Comparison of ENCODE assay signal across 8 mouse cellular contexts in the genomic region with DNA sequence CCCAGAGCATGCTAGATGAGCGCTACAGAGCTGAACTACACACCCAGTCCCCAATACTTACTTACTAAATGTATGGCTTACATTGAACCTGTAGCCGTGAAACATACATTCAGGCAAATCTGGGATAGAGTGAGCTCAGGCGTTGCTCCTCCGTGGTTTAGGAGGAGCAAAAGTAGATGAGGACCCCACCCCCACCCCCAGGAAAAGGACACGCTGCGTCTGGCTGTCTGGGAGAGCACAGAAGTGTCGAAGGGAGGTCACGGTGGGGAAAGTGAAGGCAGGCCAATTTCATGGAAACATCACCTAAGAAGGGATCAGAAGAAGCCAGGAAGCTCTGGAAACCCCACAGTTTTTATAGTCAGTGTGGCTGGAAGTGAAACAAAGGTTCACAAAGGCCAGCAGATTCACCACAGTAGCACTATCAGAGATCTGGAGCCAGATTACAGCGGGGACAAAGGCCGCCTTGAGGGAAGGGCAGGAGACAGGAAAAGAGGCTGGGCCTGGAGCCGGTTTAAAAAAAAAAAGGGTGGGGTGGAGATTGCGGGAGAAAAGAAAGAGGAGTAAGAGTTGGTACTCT. TPM values are rescaled to one million over a fixed set of nuclear protein-coding genes. Genes with fewer than 3 reads are reported as not detected.
DNase-seq lines count a peak whose midpoint lies in the region; ATAC-seq and TF ChIP-seq lines count a peak whose summit lies in the region.

No protein-coding gene starts in this region.

- TF ChIP-seq EP300 in MEL (IDR thresholded peaks at IDR 0.05; ENCODE audit: low read depth in 1 of 2, low read length in 2 of 2): no peak; a peak in 1 of 4 replicates

- no peak for TF ChIP-seq POLR2A in MEL (IDR thresholded peaks at IDR 0.05; ENCODE audit: control insufficient read depth in 1 of 2, insufficient read depth in 1 of 2, low read depth in 1 of 2, low read length in 2 of 2, poor library complexity in 1 of 2)

- peak overlapping the region; percentile 97 for H3K4me2 ChIP-seq in heart, embryonic 16.5 days (ENCODE audit: low read depth, low read length)
- peak overlapping the region; percentile 66 for H3K4me2 ChIP-seq in hindbrain, embryonic 11.5 days (replicated peaks; ENCODE audit: low read depth, low read length)

- peak overlapping the region; percentile 79 for H3K9ac ChIP-seq in heart, embryonic 16.5 days (ENCODE audit: low read length)
- peak overlapping the region; percentile 69 for H3K9ac ChIP-seq in MEL (ENCODE audit: control insufficient read depth, low read depth, low read length, poor library complexity, severe bottlenecking)
- peak overlapping the region; percentile 65 for H3K9ac ChIP-seq in hindbrain, embryonic 11.5 days (ENCODE audit: low read depth, low read length)

- WGBS in heart, embryonic 16.5 days: 6% methylated on average over 12 of the region's 12 CpGs
- 3% methylated on average over 12 of the region's 12 CpGs for WGBS in hindbrain, embryonic 11.5 days
- 3% methylated on average over 12 of the region's 12 CpGs for WGBS in midbrain, embryonic 10.5 days

- no peak for DNase-seq in heart, postnatal 36 days
- DNase-seq in MEL (ENCODE audit: low read depth, low spot score): no peak
- DNase-seq in hindbrain, embryonic 11.5 days (ENCODE audit: low spot score): peak; percentile 61
- DNase-seq in midbrain, embryonic 10.5 days (ENCODE audit: low spot score): peak; percentile 58
- DNase-seq in gastrocnemius, postnatal 36 days: no peak
- no peak for DNase-seq in spleen, adult 12 weeks (ENCODE audit: low spot score)
- no peak for DNase-seq in ovary, adult 18-20 months (ENCODE audit: low spot score)

- TF ChIP-seq CTCF in MEL (IDR thresholded peaks at IDR 0.05 in 2 of 3, conservative IDR thresholded peaks at IDR 0.05 in 1 of 3; ENCODE audit: control insufficient read depth in 1 of 3, insufficient read depth in 1 of 3, low read depth in 2 of 3, low read length in 3 of 3, poor library complexity in 1 of 3, severe bottlenecking in 1 of 3): no peak

- ATAC-seq in heart, embryonic 16.5 days (replicated peaks; ENCODE audit: extremely low read depth, insufficient read depth, low FRiP score): peak; percentile 14; the same call in 1 of the 2 replicates
- ATAC-seq in hindbrain, embryonic 11.5 days (ENCODE audit: low FRiP score): peak; percentile 38; the same call in 1 of the 2 replicates

- no peaks in the 10 kb centered on the region for H3K36me3 ChIP-seq in heart, embryonic 16.5 days (ENCODE audit: control insufficient read depth, insufficient read depth)
- H3K36me3 ChIP-seq in MEL (ENCODE audit: control insufficient read depth in 1 of 2, insufficient read depth in 2 of 2, low read length in 2 of 2): peaks cover 0 to 3% of the 10 kb centered on the region in 2 experiments; a peak in 1 of 4 replicates
- H3K36me3 ChIP-seq in hindbrain, embryonic 11.5 days (ENCODE audit: control insufficient read depth, insufficient read depth, low read length): no peaks in the 10 kb centered on the region
- no peaks in the 10 kb centered on the region for H3K36me3 ChIP-seq in midbrain, embryonic 10.5 days

- H3K9me3 ChIP-seq in heart, embryonic 16.5 days (replicated peaks; ENCODE audit: control insufficient read depth, low read length): no peaks in the 10 kb centered on the region
- H3K9me3 ChIP-seq in MEL (replicated peaks; ENCODE audit: insufficient read depth, low read length): no peaks in the 10 kb centered on the region
- H3K9me3 ChIP-seq in hindbrain, embryonic 11.5 days (ENCODE audit: control insufficient read depth, low read length): no peaks in the 10 kb centered on the region
- H3K9me3 ChIP-seq in midbrain, embryonic 10.5 days (replicated peaks): no peaks in the 10 kb centered on the region

- H3K27ac ChIP-seq in heart, embryonic 16.5 days (ENCODE audit: low read length): peak overlapping the region; percentile 87
- peak overlapping the region; percentile 77 for H3K27ac ChIP-seq in MEL (ENCODE audit: control insufficient read depth, low read depth, low read length)
- peak overlapping the region; percentile 89 for H3K27ac ChIP-seq in hindbrain, embryonic 11.5 days (ENCODE audit: low read depth, low read length)
- H3K27ac ChIP-seq in midbrain, embryonic 10.5 days (replicated peaks): peak overlapping the region; percentile 95

- H3K79me2 ChIP-seq in MEL (ENCODE audit: control insufficient read depth, insufficient read depth, low read length, poor library complexity): peaks cover 6% of the 10 kb centered on the region; the same call in 1 of the 2 replicates

- H3K4me1 ChIP-seq in heart, embryonic 16.5 days (ENCODE audit: control insufficient read depth, insufficient read depth, low read length): peaks cover 14% of the 10 kb centered on the region
- H3K4me1 ChIP-seq in MEL (ENCODE audit: control insufficient read depth in 1 of 2, insufficient read depth in 2 of 2, low read length in 2 of 2): peaks cover 0 to 5% of the 10 kb centered on the region in 2 experiments; a peak in 2 of 4 replicates
- peaks cover 2% of the 10 kb centered on the region; the same call in 1 of the 2 replicates for H3K4me1 ChIP-seq in hindbrain, embryonic 11.5 days (replicated peaks; ENCODE audit: control insufficient read depth, insufficient read depth, low read length)
- H3K4me1 ChIP-seq in midbrain, embryonic 10.5 days: peaks cover 21% of the 10 kb centered on the region

- H3K4me3 ChIP-seq in heart, embryonic 16.5 days (ENCODE audit: low read length): peak overlapping the region; percentile 67
- peak overlapping the region; percentile 60 to 76 for H3K4me3 ChIP-seq in MEL (ENCODE audit: control insufficient read depth in 1 of 2, insufficient read depth in 1 of 2, low read depth in 2 of 2, low read length in 2 of 2)
- peak overlapping the region; percentile 42 for H3K4me3 ChIP-seq in hindbrain, embryonic 11.5 days (ENCODE audit: low read depth, low read length)
- peak overlapping the region; percentile 56 for H3K4me3 ChIP-seq in midbrain, embryonic 10.5 days

- intact Hi-C loops in heart, postnatal 36 days (cut with DNase I): loop anchor here (2.0 kb wide), 1 partner anchor 19 kb away; a partner anchor contains a TSS
- intact Hi-C loops in gastrocnemius, postnatal 36 days (cut with DNase I): no loop called here

- no peaks in the 10 kb centered on the region for H3K27me3 ChIP-seq in heart, embryonic 16.5 days (ENCODE audit: control insufficient read depth, insufficient read depth, low read length)
- H3K27me3 ChIP-seq in MEL (ENCODE audit: control insufficient read depth in 1 of 2, insufficient read depth in 2 of 2, low read length in 2 of 2): no peaks in the 10 kb centered on the region
- H3K27me3 ChIP-seq in hindbrain, embryonic 11.5 days (ENCODE audit: control insufficient read depth, insufficient read depth, low read length): no peaks in the 10 kb centered on the region
- no peaks in the 10 kb centered on the region for H3K27me3 ChIP-seq in midbrain, embryonic 10.5 days (ENCODE audit: low read depth, poor library complexity, severe bottlenecking)

- no peak for TF ChIP-seq RAD21 in MEL (IDR thresholded peaks at IDR 0.05; ENCODE audit: low read depth, low read length)

TF ChIP-seq in MEL, 35 proteins besides CTCF, POLR2A, EP300 and RAD21 (continues in another document):
- TF ChIP-seq ELF1 (IDR thresholded peaks at IDR 0.05; ENCODE audit: low read depth, low read length) (no peak), GABPA (IDR thresholded peaks at IDR 0.05; ENCODE audit: low read depth, low read length) (no peak), ZC3H11A (IDR thresholded peaks at IDR 0.05; ENCODE audit: low read depth, low read length) (no peak), GATA1 (IDR thresholded peaks at IDR 0.05; ENCODE audit: low read depth, low read length) (peak; percentile 73), TBP (IDR thresholded peaks at IDR 0.05; ENCODE audit: low read depth, low read length) (no peak), MAZ (IDR thresholded peaks at IDR 0.05; ENCODE audit: low read depth, low read length) (no peak), E2F4 (IDR thresholded peaks at IDR 0.05; ENCODE audit: borderline replicate concordance, low read depth, low read length) (no peak), NRF1 (IDR thresholded peaks at IDR 0.05; ENCODE audit: insufficient read depth, low read depth, low read length, poor library complexity, severe bottlenecking) (no peak), UBTF (IDR thresholded peaks at IDR 0.05; ENCODE audit: borderline replicate concordance, insufficient read depth, low read depth, low read length) (0 out of 2 replicates have a peak, but pooled peaks have one; percentile 31), TCF12 (IDR thresholded peaks at IDR 0.05; ENCODE audit: low read depth, low read length) (no peak), ETS1 (IDR thresholded peaks at IDR 0.05; ENCODE audit: low read depth, low read length) (0 out of 2 replicates have a peak, but pooled peaks have one; percentile 19)

RNA-seq across cellular contexts. Expression of a gene that starts 20.0 kb away (rescaled TPM):
- 38.1 and 40.5 TPM in 2 replicates for polyA plus RNA-seq in heart, embryonic 16.5 days (2015; fragmentation: Nextera tagmentation; extraction: Ambion mirVana)
- total RNA-seq in heart, postnatal 36 days (2021): 10 to 100 TPM; 57.8 to 62.0 TPM
- total RNA-seq in MEL (2012; rRNA removed): 10.0 and 13.3 TPM in 2 replicates
- polyA plus RNA-seq in MEL (2012; ENCODE audit: insufficient read depth in 1 of 2, insufficient read length in 2 of 2, low read depth in 1 of 2, low replicate concordance in 2 of 2, missing spikeins in 1 of 2): 10 to 100 TPM in 1 of 2 experiments, 1 to 10 TPM in 1; 6.3 to 59.3 TPM
- polyA plus RNA-seq in hindbrain, embryonic 11.5 days (2014; fragmentation: Nextera tagmentation; extraction: Ambion mirVana): 64.5 and 108 TPM in 2 replicates
- 70.7 and 72.9 TPM in 2 replicates for polyA plus RNA-seq in midbrain, embryonic 10.5 days (2016; fragmentation: Nextera tagmentation; extraction: Ambion mirVana)
- total RNA-seq in gastrocnemius, postnatal 36 days (2021): 10 to 100 TPM; 45.7 to 50.8 TPM

RNA-seq across cellular contexts. Expression of a gene that starts 37.2 kb away (rescaled TPM):
- polyA plus RNA-seq in heart, embryonic 16.5 days (2015; fragmentation: Nextera tagmentation; extraction: Ambion mirVana): 0.80 and 2.6 TPM in 2 replicates
- under 1 TPM; 0.36 to 0.73 TPM for total RNA-seq in heart, postnatal 36 days (2021)
- not detected in 2 replicates for total RNA-seq in MEL (2012; rRNA removed)
- not detected for polyA plus RNA-seq in MEL (2012; ENCODE audit: insufficient read depth in 1 of 2, insufficient read length in 2 of 2, low read depth in 1 of 2, low replicate concordance in 2 of 2, missing spikeins in 1 of 2)
- polyA plus RNA-seq in hindbrain, embryonic 11.5 days (2014; fragmentation: Nextera tagmentation; extraction: Ambion mirVana): 0.66 and 1.5 TPM in 2 replicates
- polyA plus RNA-seq in midbrain, embryonic 10.5 days (2016; fragmentation: Nextera tagmentation; extraction: Ambion mirVana): 0.25 and 0.35 TPM in 2 replicates
- 1 to 10 TPM; 2.3 to 2.9 TPM for total RNA-seq in gastrocnemius, postnatal 36 days (2021)

RNA-seq across cellular contexts. Expression of a gene that starts 56.3 kb away (rescaled TPM):
- not detected in 2 replicates for polyA plus RNA-seq in heart, embryonic 16.5 days (2015; fragmentation: Nextera tagmentation; extraction: Ambion mirVana)
- not detected for total RNA-seq in heart, postnatal 36 days (2021)
- not detected in 2 replicates for total RNA-seq in MEL (2012; rRNA removed)
- polyA plus RNA-seq in MEL (2012; ENCODE audit: insufficient read depth in 1 of 2, insufficient read length in 2 of 2, low read depth in 1 of 2, low replicate concordance in 2 of 2, missing spikeins in 1 of 2): not detected
- not detected in 2 replicates for polyA plus RNA-seq in hindbrain, embryonic 11.5 days (2014; fragmentation: Nextera tagmentation; extraction: Ambion mirVana)
- polyA plus RNA-seq in midbrain, embryonic 10.5 days (2016; fragmentation: Nextera tagmentation; extraction: Ambion mirVana): not detected in 2 replicates
- not detected for total RNA-seq in gastrocnemius, postnatal 36 days (2021)

Comparison
In these comparisons a context has a peak if more than half of its experiments do, and no peak if none do; other contexts are left out.
1. DNase-seq: peak in hindbrain, embryonic 11.5 days (single experiment) and midbrain, embryonic 10.5 days (single experiment); none in heart, postnatal 36 days (0 of 2), MEL (single experiment), gastrocnemius, postnatal 36 days (0 of 2), spleen, adult 12 weeks (single experiment) and ovary, adult 18-20 months (single experiment).
2. Peak in every context shown above with its lines, with median percentiles within 50 percentile points of each other: H3K27ac ChIP-seq, H3K4me3 ChIP-seq and H3K9ac ChIP-seq.